In genomic region chr16:33568269-33569016, GRCm38 (mm10) we compare ENCODE assay signal across 12 mouse cellular contexts.
"Had no signal": no experiment of that assay in that cellular context is flagged by ENCODE, and none has a peak within 500 bp of the region (broad histone marks: within the 10 kb centered on the region; RNA-seq: fewer than 3 reads in every experiment).

No protein-coding gene starts in this region.

- H3K27ac ChIP-seq: left cerebral cortex, adult 2 months; limb, embryonic 15.5 days; liver, embryonic 13.5 days; lung, embryonic 15.5 days; neural tube, embryonic 15.5 days; stomach, postnatal 0 days had no signal

- DNase-seq: liver, embryonic 13.5 days; liver, postnatal 0 days; right cerebral cortex, adult 18-20 months; right cerebral cortex, postnatal 25 days; thymus, postnatal 4 days had no signal

- H3K36me3 ChIP-seq: limb, embryonic 15.5 days; liver, embryonic 13.5 days; lung, embryonic 15.5 days; neural tube, embryonic 15.5 days had no signal

- ATAC-seq: liver, postnatal 0 days had no signal

- H3K4me2 ChIP-seq: limb, embryonic 15.5 days; liver, embryonic 13.5 days; lung, embryonic 15.5 days; midbrain, embryonic 11.5 days; neural tube, embryonic 15.5 days had no signal

- H3K9ac ChIP-seq: limb, embryonic 15.5 days; liver, embryonic 13.5 days; liver, postnatal 0 days; lung, embryonic 15.5 days; neural tube, embryonic 15.5 days had no signal

- H3K27me3 ChIP-seq: limb, embryonic 15.5 days; liver, embryonic 13.5 days; lung, embryonic 15.5 days; neural tube, embryonic 15.5 days had no signal

- H3K4me3 ChIP-seq: left cerebral cortex, adult 2 months; limb, embryonic 15.5 days; liver, embryonic 13.5 days; lung, embryonic 15.5 days; myocyte; neural tube, embryonic 15.5 days had no signal

- H3K9me3 ChIP-seq: limb, embryonic 15.5 days; liver, embryonic 13.5 days; lung, embryonic 15.5 days; neural tube, embryonic 15.5 days had no signal
